Mouse (Mus musculus) monocyte, adult 2 months (primary cell): Measurements from ENCODE around the gene Lrch4.
"Not testable (repeated sequence)": the region's sequence is repeated elsewhere in the genome, so short reads cannot be mapped to it uniquely, and the experiment has no call there.

Source experiments
- DNase-seq, 2 experiments: peaks; one replicate each; pipeline ENCODE4 v3.0.0; 2022; ENCODE audit warnings: low spot score in 2 of 2, low read depth in 1 of 2

The Lrch4 gene

GRCm38 (mm10) chr5:137611245-137611602, 17.7 kb upstream of the Lrch4 start:
- DNase-seq, result no peak

- DNase-seq, result no peak
Measured at GRCm38 (mm10) chr5:137613076-137613475, 15.8 kb upstream of the Lrch4 start.

GRCm38 (mm10) chr5:137613550-137613949, 15.4 kb upstream of the Lrch4 start, which contains the start of gene Pcolce:
TSS of gene Pcolce (minus strand) at chr5:137613784.
- DNase-seq, result no peak

- DNase-seq, result not testable (repeated sequence)
Measured at GRCm38 (mm10) chr5:137614921-137615320, 14.0 kb upstream of the Lrch4 start.

- DNase-seq, result no peak
Measured at GRCm38 (mm10) chr5:137615347-137615746, 13.6 kb upstream of the Lrch4 start.

- DNase-seq, result no peak
Measured at GRCm38 (mm10) chr5:137623937-137624530, 4.9 kb upstream of the Lrch4 start.

- peak; percentile 19 to 37 for DNase-seq
Measured at GRCm38 (mm10) chr5:137627991-137628390, 930 bp upstream of the Lrch4 start.

- DNase-seq, result no peak
Measured at GRCm38 (mm10) chr5:137629306-137629721, 393 bp downstream of the Lrch4 start.

GRCm38 (mm10) chr5:137629906-137630545, 1.1 kb downstream of the Lrch4 start:
- no peak for DNase-seq

GRCm38 (mm10) chr5:137630602-137631001, 1.7 kb downstream of the Lrch4 start:
- no peak for DNase-seq

- peak; percentile 55 to 62 for DNase-seq
Measured at GRCm38 (mm10) chr5:137631171-137631570, 2.2 kb downstream of the Lrch4 start.

GRCm38 (mm10) chr5:137631591-137631990, 2.7 kb downstream of the Lrch4 start:
- no peak for DNase-seq

GRCm38 (mm10) chr5:137633397-137634084, 4.6 kb downstream of the Lrch4 start:
- no peak for DNase-seq

GRCm38 (mm10) chr5:137639472-137639871, 10.6 kb downstream of the Lrch4 start:
- no peak for DNase-seq

- DNase-seq, result no peak
Measured at GRCm38 (mm10) chr5:137641054-137641453, 12.1 kb downstream of the Lrch4 start, which contains the start of gene Sap25. TSS of gene Sap25 (plus strand) at chr5:137641334.

GRCm38 (mm10) chr5:137642886-137643285, 14.0 kb downstream of the Lrch4 start:
- DNase-seq, result no peak

GRCm38 (mm10) chr5:137644484-137644883, 15.6 kb downstream of the Lrch4 start:
- DNase-seq, result no peak

GRCm38 (mm10) chr5:137645091-137645651, 16.2 kb downstream of the Lrch4 start:
- peak in 1 of 2 experiments; percentile 18 for DNase-seq

GRCm38 (mm10) chr5:137645652-137646091, 16.8 kb downstream of the Lrch4 start, which contains the start of gene Irs3:
TSS of gene Irs3 (minus strand) at chr5:137645714.
- no peak for DNase-seq

GRCm38 (mm10) chr5:137647827-137648601, 19.1 kb downstream of the Lrch4 start:
- DNase-seq, result no peak

GRCm38 (mm10) chr5:137649251-137649650, 20.3 kb downstream of the Lrch4 start:
- no peak for DNase-seq
